Mouse (Mus musculus): ENCODE measurements around the gene Slc27a4. TPM values are rescaled to one million over a fixed set of nuclear protein-coding genes. Genes with fewer than 3 reads are reported as not detected.

Slc27a4 gene
- polyA plus RNA-seq, 1 experiment from 2014 or later, result 16.2 TPM

DNA sequence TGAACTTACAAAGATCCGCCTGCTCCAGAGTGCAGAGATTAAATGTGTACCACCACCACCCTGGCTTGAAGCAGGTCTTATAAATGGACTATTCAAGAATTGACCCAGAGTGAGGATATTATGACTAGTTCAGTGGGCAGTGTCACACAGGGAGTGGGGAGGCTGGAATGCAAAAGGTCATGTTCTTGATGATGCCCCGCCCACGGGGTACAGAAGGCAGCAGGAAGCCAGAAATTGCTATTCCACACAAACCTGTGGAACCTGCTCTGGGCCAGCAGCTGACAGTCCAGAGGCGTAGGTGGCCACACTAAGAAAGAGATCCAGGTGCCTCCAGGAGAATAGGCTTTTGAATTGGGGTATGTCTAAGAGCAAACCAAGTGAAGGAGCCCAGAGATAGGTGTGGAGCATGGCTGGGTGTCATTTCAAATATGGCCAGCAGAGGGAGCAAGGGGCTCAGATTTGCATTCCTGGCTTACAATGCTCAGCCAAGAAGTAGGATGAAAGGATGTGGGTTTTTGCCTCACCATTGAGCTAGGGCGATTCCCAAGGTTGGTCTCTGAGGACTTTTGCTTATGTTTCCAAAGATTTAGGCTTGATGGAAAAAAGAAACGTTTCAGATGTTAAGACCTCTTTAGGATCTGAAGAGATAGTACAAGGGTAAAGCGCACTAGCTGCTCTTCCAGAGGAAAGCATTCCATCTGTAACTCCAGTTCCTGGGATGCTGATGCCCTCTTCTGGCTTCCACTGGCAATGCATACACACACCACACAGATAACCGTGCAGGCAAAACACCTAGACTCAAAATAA, 15.2 kb downstream of the Slc27a4 start:
- H3K4me3 ChIP-seq (ENCODE audit: low read depth, low read length), result no peak overlapping the region
- no peaks in the 10 kb centered on the region for H3K27me3 ChIP-seq (replicated peaks; ENCODE audit: control insufficient read depth, insufficient read depth, low read length)
- DNase-seq (ENCODE audit: low spot score) (peak; percentile 97), ATAC-seq (replicated peaks; ENCODE audit: low FRiP score, low TSS enrichment, low read depth) (peak; percentile 42)
- H3K9ac ChIP-seq (ENCODE audit: low read length), result no peak overlapping the region
- no peaks in the 10 kb centered on the region for H3K9me3 ChIP-seq (ENCODE audit: control insufficient read depth, low read length)
- H3K36me3 ChIP-seq (ENCODE audit: control insufficient read depth, insufficient read depth, low read length), result peaks cover 41% of the 10 kb centered on the region
- 34% methylated on average over 8 of the region's 8 CpGs for WGBS
- peaks cover 18% of the 10 kb centered on the region for H3K4me1 ChIP-seq (replicated peaks; ENCODE audit: control insufficient read depth, insufficient read depth, low read length)
- peak overlapping the region; percentile 22; the same call in 1 of the 2 replicates for H3K27ac ChIP-seq (ENCODE audit: low read depth)
- peak overlapping the region; percentile 11; the same call in 1 of the 2 replicates for H3K4me2 ChIP-seq (ENCODE audit: low read length)

GRCm38 (mm10) chr2:29819363-29819762, 16.9 kb downstream of the Slc27a4 start:
- H3K4me3 ChIP-seq (ENCODE audit: low read depth, low read length), result 0 out of 2 replicates have a peak overlapping the region, but pooled peaks have one; percentile 42
- H3K9me3 ChIP-seq (ENCODE audit: control insufficient read depth, low read length), result no peaks in the 10 kb centered on the region
- peaks cover 18% of the 10 kb centered on the region for H3K4me1 ChIP-seq (replicated peaks; ENCODE audit: control insufficient read depth, insufficient read depth, low read length)
- DNase-seq (ENCODE audit: low spot score) (no peak), ATAC-seq (replicated peaks; ENCODE audit: low FRiP score, low TSS enrichment, low read depth) (no peak)
- H3K27me3 ChIP-seq (replicated peaks; ENCODE audit: control insufficient read depth, insufficient read depth, low read length), result no peaks in the 10 kb centered on the region
- 20% methylated on average over 2 of the region's 2 CpGs for whole genome bisulfite sequencing
- H3K9ac ChIP-seq (ENCODE audit: low read length), result no peak overlapping the region
- H3K27ac ChIP-seq (ENCODE audit: low read depth), result peak overlapping the region; percentile 93
- H3K4me2 ChIP-seq (ENCODE audit: low read length), result peak overlapping the region; percentile 75
- H3K36me3 ChIP-seq (ENCODE audit: control insufficient read depth, insufficient read depth, low read length), result peaks cover 24% of the 10 kb centered on the region

DNA sequence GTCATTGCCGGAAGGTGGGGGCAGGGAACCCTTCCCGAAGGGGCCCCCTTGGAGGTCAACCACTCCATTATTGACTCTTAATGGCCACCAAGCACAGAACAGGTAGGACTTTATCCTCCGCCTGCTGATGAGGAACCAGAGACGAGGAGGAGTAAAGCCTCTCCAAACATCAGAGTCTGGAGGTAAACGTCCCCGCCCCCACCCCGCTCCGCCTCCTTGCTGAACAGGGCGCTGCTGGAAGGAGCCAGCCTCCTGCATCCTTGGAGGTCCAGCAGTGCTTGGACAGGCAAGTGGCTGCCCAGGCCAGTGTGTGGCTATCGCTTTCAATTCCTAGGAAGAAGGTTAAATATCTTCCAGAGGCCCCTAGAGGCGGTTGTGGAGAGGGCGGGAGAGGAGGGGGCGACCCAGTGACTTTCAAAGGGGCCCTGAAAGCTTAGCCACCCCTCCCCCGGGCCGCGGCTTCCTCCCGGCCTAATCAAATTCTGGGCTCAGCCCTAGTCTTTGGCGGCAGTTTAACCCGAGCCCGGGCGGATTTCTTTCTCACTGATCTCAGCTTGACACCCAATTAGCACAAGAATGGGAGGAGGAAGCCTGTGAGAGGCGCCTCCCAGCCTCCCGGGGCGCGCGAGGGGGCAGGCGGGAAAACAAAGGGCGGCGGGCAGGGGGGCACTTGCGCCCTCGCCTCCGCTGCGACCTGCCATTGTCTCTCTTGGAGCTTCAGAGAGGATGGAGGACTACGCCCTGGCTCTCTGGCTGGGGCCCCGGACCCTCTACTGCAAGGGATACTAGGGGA, 17.8 kb downstream of the Slc27a4 start, which contains the start of gene Urm1:
Gene Urm1 (plus strand): TSS at position 51 of the 793 bp plus-strand sequence.
- 1% methylated on average over 35 of the region's 35 CpGs for WGBS

GRCm38 (mm10) chr2:29826318-29826925, 24.0 kb downstream of the Slc27a4 start:
- DNase-seq (ENCODE audit: low spot score), result no peak
- Histone ChIP-seq H3K4me2 (ENCODE audit: low read length) (peak overlapping the region; percentile 55), H3K27me3 (replicated peaks; ENCODE audit: control insufficient read depth, insufficient read depth, low read length) (no peaks in the 10 kb centered on the region), H3K4me3 (ENCODE audit: low read depth, low read length) (peak overlapping the region; percentile 71), H3K36me3 (ENCODE audit: control insufficient read depth, insufficient read depth, low read length) (peaks cover 7% of the 10 kb centered on the region), H3K9me3 (ENCODE audit: control insufficient read depth, low read length) (no peaks in the 10 kb centered on the region), H3K9ac (ENCODE audit: low read length) (peak overlapping the region; percentile 84), H3K27ac (ENCODE audit: low read depth) (peak overlapping the region; percentile 96), H3K4me1 (replicated peaks; ENCODE audit: control insufficient read depth, insufficient read depth, low read length) (0 out of 2 replicates have a peak, but pooled peaks cover 8% of the 10 kb centered on the region)
- peak; percentile 32; the same call in 1 of the 2 replicates for ATAC-seq (replicated peaks; ENCODE audit: low FRiP score, low TSS enrichment, low read depth)
- WGBS, result 10% methylated on average over 11 of the region's 11 CpGs

More for the DNA sequence above, 17.8 kb downstream of the Slc27a4 start, which contains the start of gene Urm1:
- Histone ChIP-seq H3K4me3 (ENCODE audit: low read depth, low read length) (peak within 1 kb of the TSS; percentile 42), H3K27me3 (replicated peaks; ENCODE audit: control insufficient read depth, insufficient read depth, low read length) (no peaks in the 10 kb centered on the region), H3K9ac (ENCODE audit: low read length) (peak within 1 kb of the TSS; percentile 55), H3K36me3 (ENCODE audit: control insufficient read depth, insufficient read depth, low read length) (peaks cover 15% of the 10 kb centered on the region), H3K27ac (ENCODE audit: low read depth) (peak within 1 kb of the TSS; percentile 93), H3K4me1 (replicated peaks; ENCODE audit: control insufficient read depth, insufficient read depth, low read length) (peaks cover 18% of the 10 kb centered on the region), H3K4me2 (ENCODE audit: low read length) (peak within 1 kb of the TSS; percentile 75), H3K9me3 (ENCODE audit: control insufficient read depth, low read length) (no peaks in the 10 kb centered on the region)
- DNase-seq (ENCODE audit: low spot score), result peak; percentile 93
- ATAC-seq (replicated peaks; ENCODE audit: low FRiP score, low TSS enrichment, low read depth), result peak; percentile 81

DNA sequence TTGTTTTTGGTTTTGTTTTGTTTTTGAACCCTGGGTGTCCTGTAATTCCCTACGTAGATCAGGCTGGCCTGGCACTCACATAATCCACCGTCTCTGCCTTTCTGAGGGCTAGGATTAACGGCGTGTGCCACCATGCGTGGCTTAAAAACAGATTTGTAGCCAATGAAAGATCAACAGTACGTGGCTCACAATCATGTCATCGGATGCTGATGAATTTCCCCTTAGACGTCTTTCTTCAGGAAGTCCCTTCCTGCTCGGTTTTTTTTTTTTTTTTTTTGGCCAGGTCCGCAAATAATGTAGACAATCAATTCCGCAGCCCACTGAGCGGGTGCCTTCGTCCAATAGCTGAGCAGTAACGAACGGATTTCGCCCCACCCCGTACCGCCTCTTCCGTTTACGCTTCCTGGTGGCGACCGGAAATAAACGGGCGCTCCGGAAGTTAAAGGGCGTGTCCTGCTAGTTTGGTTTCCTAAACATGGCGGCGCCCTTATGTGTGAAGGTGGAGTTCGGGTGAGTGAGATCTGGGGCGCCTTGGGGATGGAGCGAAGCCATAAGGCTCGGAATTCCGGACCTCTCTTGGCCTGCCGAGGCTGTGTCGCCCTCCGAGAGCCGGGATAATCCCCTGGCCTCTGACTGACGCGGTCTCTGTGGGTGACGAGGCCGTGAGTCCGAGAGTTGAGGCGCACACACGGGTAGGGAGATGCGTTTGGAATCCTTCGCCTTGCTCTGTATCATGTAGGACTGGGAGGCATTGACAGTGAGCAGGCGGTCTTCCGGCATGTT, 24.7 kb downstream of the Slc27a4 start:
- Histone ChIP-seq H3K27ac (ENCODE audit: low read depth) (peak overlapping the region; percentile 96), H3K36me3 (ENCODE audit: control insufficient read depth, insufficient read depth, low read length) (peaks cover 7% of the 10 kb centered on the region), H3K4me2 (ENCODE audit: low read length) (peak overlapping the region; percentile 55), H3K9ac (ENCODE audit: low read length) (peak overlapping the region; percentile 84), H3K4me3 (ENCODE audit: low read depth, low read length) (peak overlapping the region; percentile 71), H3K4me1 (replicated peaks; ENCODE audit: control insufficient read depth, insufficient read depth, low read length) (0 out of 2 replicates have a peak, but pooled peaks cover 8% of the 10 kb centered on the region), H3K27me3 (replicated peaks; ENCODE audit: control insufficient read depth, insufficient read depth, low read length) (no peaks in the 10 kb centered on the region), H3K9me3 (ENCODE audit: control insufficient read depth, low read length) (no peaks in the 10 kb centered on the region)
- WGBS, result under 1% methylated on average over 48 of the region's 48 CpGs
- ATAC-seq (replicated peaks; ENCODE audit: low FRiP score, low TSS enrichment, low read depth), result peak; percentile 96
- DNase-seq (ENCODE audit: low spot score), result peak; percentile 95

- no peak for ATAC-seq (replicated peaks; ENCODE audit: low FRiP score, low TSS enrichment, low read depth)
- Histone ChIP-seq H3K27me3 (replicated peaks; ENCODE audit: control insufficient read depth, insufficient read depth, low read length) (no peaks in the 10 kb centered on the region), H3K36me3 (ENCODE audit: control insufficient read depth, insufficient read depth, low read length) (peaks cover 9% of the 10 kb centered on the region), H3K27ac (ENCODE audit: low read depth) (no peak overlapping the region), H3K4me3 (ENCODE audit: low read depth, low read length) (peak overlapping the region; percentile 71), H3K9ac (ENCODE audit: low read length) (peak overlapping the region; percentile 59), H3K4me2 (ENCODE audit: low read length) (peak overlapping the region; percentile 55), H3K9me3 (ENCODE audit: control insufficient read depth, low read length) (no peaks in the 10 kb centered on the region), H3K4me1 (replicated peaks; ENCODE audit: control insufficient read depth, insufficient read depth, low read length) (0 out of 2 replicates have a peak, but pooled peaks cover 8% of the 10 kb centered on the region)
- DNase-seq (ENCODE audit: low spot score), result no peak
- WGBS, result 4% methylated on average over 12 of the region's 12 CpGs
Observed at GRCm38 (mm10) chr2:29827709-29828024, 25.2 kb downstream of the Slc27a4 start.

DNA sequence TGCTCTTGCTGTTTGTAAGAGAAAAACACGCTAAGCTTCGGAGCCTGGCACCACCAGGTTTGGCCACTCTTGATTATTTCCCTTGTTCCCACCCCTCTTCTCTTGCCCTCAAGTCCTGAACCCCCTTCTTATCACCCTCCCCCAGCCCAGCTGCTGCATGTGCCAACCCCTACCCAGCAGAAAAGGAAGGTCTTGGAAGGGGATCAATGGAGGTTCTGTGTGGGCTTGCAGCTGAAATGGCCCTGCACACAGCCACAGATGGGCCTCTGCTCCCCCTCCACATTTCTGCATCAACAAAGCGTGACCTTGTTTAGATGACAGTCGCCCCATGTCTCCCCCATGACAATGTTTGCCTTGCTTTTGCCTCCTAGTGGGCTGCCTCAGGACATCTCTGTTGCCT, 28.7 kb downstream of the Slc27a4 start:
- 81% methylated on average over 4 of the region's 4 CpGs for WGBS
- no peak for DNase-seq (ENCODE audit: low spot score)
- H3K4me3 ChIP-seq (ENCODE audit: low read depth, low read length), result no peak overlapping the region
- no peaks in the 10 kb centered on the region for H3K9me3 ChIP-seq (ENCODE audit: control insufficient read depth, low read length)
- H3K4me1 ChIP-seq (replicated peaks; ENCODE audit: control insufficient read depth, insufficient read depth, low read length), result 0 out of 2 replicates have a peak, but pooled peaks cover 7% of the 10 kb centered on the region
- H3K27me3 ChIP-seq (replicated peaks; ENCODE audit: control insufficient read depth, insufficient read depth, low read length), result no peaks in the 10 kb centered on the region
- H3K27ac ChIP-seq (ENCODE audit: low read depth), result no peak overlapping the region
- H3K4me2 ChIP-seq (ENCODE audit: low read length), result no peak overlapping the region
- no peak overlapping the region for H3K9ac ChIP-seq (ENCODE audit: low read length)
- ATAC-seq (replicated peaks; ENCODE audit: low FRiP score, low TSS enrichment, low read depth), result no peak
- H3K36me3 ChIP-seq (ENCODE audit: control insufficient read depth, insufficient read depth, low read length), result peaks cover 28% of the 10 kb centered on the region
